Mouse (Mus musculus) ovary, adult 18-20 months (tissue): ENCODE results near the gene Myl4.
"Not testable (repeated sequence)": the region's sequence is repeated elsewhere in the genome, so short reads cannot be mapped to it uniquely, and the experiment has no call there.

ENCODE experiments used
- DNase-seq: peaks from one replicate; pipeline ENCODE4 v3.0.0; 2022; ENCODE audit warnings: low spot score, mixed read lengths

Myl4 gene

DNA sequence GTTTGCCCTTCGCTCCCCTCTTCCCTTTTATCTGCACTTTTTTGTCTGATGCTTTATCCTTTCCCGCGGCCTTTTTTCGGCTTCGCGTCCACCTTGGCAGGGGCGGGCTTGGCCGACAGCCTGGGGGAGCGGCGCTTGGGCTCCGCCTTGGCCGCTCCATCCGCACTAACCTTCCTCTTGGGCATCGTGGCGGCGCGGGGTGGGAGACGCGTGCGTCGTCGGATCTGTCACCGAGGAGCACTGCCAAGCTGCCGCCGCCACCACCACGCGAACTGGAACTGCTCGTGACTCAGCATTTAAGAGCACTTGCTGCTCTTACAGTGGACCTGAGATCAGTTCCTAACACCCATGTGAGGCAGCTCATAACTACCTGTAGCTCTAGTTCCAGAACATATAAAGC lies 20.9 kb downstream of the Myl4 start:
- not testable (repeated sequence) for DNase-seq

- DNase-seq = no peak
These were observed 21.6 kb downstream of the Myl4 start for GRCm38 (mm10) chr11:104572091-104572490.

- no peak for DNase-seq
These were observed 22.1 kb downstream of the Myl4 start for GRCm38 (mm10) chr11:104572566-104572965.

DNA sequence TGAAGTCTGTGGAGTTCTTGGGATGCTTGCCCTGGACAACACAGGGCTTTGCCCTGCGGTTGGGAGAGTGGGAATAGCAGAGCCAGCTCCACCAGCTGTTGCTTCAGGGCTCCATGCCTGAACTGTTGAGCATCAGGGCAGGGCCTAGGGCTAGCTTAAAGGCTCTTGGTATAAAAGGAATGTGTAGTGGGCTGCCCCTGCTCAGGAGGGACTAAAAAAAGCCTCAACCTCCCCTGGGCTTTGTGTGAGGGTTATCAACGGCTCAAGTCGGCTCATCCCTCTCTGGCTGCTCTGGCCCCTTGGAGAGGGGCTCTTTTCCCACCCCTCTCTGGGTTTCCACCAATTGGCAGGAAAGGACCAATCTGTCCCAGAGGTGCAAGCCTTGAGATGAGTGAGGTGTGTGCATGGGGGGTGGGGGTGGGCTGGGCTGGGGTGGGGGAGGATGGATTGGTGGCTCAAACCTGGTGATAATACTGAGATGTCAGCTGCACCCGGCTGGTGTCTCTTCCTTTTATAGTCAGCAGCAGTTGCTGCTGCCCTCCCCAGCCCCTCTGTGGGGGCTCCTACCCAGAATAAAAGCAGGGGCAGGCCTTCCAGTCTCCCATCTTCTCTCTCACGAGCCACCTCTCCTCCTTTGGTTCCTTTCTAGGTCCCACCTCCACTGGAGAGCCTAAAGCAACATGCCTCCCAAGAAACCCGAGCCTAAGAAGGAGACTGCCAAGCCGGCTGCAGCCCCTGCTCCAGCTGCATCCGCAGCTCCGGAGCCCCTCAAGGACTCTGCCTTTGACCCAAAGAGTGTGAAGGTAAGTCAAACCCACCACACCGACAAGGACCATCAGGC lies 26.5 kb downstream of the Myl4 start:
- DNase-seq = no peak

DNA sequence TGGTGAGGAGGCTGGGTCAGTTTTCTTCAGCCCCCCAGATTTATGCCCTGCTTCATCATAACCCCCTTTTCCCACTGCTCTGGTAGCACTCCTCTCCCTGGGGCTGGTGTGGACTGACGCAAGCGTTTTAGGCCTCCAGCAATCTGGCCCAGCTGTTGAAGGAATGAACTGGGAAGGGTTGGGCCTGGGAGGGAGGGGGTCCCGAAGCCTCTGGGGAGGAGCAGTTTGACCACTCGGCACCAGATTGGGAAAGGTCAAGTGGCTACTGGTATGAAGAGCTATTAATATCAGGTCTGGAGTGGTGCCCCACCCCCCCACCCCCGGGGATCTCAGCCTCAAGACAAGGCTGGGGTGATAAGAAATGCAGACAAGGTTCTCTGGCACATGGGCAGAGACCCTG lies 27.6 kb downstream of the Myl4 start:
- DNase-seq = no peak

GRCm38 (mm10) chr11:104579084-104579483 lies 28.6 kb downstream of the Myl4 start:
- no peak for DNase-seq

DNA sequence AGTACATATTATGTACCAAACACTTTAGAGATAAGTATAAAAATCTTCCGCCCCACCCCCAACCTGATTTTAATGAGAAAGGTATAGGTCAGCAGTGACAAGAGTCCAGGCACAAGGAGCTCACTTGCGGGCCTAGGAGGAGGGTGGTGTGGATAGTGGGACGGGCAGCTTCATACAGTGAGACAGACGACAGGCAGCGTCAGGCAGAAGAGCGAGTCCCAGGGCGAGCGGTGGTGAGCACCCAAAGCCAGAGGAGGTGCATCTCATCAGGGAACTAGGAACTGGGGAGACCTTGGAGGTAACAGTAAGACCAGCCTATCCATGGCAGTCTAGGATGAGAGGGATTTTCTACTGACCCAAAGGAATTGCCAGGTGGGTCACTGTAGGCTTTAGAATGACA lies 29.1 kb downstream of the Myl4 start:
- DNase-seq = no peak

GRCm38 (mm10) chr11:104580091-104580490 lies 29.6 kb downstream of the Myl4 start:
- no peak for DNase-seq

- no peak for DNase-seq
These were observed 30.1 kb downstream of the Myl4 start for GRCm38 (mm10) chr11:104580606-104581005.

DNA sequence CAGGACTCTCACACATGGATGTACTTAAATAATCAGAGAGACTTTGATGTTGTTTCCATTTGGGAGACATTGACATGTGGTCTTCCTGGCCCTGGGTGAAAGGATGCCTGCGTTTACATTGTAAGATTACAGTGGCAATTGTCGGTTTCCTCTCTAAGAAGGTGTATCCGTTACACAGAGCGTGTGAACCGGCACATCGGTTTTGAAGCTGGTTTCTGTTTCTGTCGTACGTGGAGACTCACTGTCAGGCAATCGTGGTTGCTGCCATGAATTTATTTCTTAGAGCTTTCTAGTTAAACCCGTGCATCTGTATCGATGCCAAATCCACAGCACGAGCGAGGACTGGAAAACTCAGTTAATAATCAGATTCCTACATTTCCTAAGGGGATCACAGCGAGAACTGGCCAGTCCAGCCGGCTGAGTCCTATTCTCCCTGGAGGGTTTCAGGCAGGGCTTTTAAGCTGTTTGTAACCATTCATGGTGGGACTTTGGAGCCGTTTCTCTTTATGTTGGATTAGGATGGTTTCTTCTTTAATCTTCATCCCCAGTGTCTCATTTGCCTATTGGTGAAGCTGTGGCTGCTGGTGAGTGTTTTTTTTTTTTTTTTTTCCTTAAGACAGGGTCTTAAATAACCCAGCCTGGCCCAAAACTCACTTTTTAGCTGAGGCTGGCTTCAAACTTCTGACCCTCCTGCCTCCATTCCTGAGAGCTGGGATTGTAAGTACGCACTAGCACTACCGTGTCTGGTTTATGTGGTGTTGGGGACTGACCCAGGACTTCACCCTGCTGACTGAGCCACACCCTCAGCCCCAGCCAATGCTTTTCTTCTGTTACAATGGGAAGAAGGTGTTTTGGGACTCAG lies 31.2 kb downstream of the Myl4 start:
- DNase-seq = no peak

- DNase-seq = no peak
These were observed 31.8 kb downstream of the Myl4 start for GRCm38 (mm10) chr11:104582308-104582606.

GRCm38 (mm10) chr11:104582630-104583364 lies 32.3 kb downstream of the Myl4 start:
- DNase-seq = no peak

DNA sequence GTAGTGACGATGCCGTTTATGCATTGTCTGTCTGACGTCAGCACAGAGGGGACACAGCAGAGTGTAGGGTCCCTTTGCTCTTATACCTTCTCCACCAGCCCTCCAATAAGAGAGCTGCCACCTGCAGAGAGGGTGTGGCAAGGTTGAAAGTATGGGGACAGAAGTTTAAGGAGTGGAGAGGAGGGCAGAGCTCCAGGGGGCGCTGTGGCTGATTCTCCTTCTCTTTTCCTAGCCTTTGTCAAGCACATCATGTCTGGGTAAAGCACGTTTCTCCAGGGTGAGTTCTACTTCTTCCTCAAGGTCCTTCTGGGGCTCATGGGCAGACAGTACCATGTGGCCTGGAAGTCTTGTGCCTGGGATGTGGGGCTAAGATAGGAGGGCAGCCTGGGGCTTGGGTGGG lies 35.0 kb downstream of the Myl4 start:
- no peak for DNase-seq

DNA sequence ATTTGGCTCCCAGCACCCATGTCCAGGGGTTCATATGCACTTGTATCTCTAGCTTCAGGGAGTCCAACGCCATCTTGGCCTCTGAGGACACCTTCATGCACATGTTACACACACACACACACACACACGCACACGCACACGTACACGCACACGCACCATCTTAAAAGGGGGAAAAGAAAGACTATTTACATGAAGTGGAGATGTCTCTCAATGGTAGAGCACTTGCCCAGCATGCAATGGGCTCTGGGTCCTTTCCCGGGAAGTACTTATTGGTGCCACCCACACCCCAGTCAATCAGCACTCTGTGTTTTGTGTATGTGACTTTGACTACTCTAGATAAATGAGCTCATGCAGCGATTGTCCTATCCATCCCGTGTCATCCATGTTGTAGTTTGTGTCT lies 37.4 kb downstream of the Myl4 start:
- DNase-seq = no peak

- DNase-seq = no peak
These were observed 38.0 kb downstream of the Myl4 start for GRCm38 (mm10) chr11:104588513-104588912.

- DNase-seq = no peak
These were observed 39.1 kb downstream of the Myl4 start for GRCm38 (mm10) chr11:104589570-104589969.

DNA sequence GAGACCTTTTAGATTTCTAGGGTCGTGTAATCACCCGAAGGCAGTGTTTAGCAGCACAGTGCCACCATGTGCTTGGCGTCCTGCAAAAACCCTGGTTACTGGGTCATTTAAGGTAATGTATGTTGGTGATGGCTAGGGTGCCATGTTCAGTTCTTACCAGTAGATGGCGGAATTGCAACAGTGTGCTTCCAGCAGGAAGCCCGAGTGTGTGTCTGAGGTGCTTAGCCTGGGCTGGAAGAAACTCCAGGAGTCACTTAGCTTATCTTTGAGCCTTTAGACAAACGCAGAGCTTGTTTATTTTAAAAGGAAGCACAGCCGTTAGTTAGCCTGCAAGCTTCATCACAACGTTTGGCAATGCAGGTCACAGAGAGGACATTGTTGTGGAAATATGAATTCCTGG lies 39.7 kb downstream of the Myl4 start:
- DNase-seq = peak; percentile 72

DNA sequence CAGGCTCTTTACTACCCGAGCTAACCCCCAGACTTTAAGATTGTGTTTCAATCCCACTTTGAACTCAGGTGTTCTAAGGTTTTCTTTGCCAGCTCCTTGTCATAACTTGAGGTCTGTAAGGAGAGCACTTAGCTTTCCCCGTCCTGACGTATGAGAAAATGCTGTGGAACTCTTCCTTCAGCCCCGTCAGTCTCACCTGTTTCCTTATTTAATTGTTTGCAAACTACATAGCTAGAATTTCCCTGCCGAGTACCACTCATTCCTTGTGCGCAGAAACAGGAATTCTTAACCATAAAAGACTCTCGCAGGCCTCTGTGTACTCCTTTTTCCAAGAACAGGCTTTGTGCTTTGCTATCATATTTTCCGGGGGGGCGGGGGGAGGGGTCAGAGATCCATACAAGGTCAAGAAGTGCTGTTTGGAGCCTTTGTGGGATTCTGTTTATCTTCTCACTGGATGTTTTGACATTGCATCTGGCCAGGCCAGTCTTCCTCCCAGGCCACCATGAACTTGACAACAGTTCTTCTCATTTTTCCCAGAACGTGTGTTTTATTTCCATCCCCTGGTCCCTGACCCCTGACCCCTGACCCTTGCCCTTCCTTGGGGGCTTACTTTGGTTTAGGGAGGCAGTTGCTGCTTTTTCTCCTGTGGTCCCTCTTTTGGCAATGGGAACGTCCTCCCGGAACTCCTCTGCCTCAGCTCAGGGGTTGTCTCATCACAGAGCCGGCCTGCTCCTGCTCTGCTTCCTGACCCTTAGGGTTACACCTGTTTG lies 41.8 kb downstream of the Myl4 start:
- DNase-seq = peak; percentile 66

DNA sequence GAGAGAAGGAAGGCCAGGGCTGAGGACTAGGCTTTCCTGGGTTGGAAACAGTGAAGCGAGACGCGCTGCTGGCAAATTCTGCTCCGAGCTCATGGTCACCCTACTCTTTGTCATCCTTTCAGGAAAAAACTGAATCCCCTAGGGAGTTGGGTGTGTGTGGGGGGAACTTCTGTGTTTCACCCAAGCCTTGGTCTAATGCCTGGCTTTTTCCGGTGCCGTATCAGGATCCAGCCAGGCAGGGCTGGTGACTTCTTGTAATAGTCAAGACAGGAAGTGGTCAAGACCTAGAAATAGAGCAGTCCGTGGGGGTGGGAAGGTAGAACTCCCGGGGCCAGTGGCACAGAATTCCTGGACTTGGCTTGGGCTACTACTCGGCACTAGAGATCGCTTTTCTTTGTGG lies 45.9 kb downstream of the Myl4 start:
- no peak for DNase-seq

GRCm38 (mm10) chr11:104599265-104599945 lies 48.9 kb downstream of the Myl4 start:
- no peak for DNase-seq

- DNase-seq = no peak
These were observed 50.2 kb downstream of the Myl4 start for GRCm38 (mm10) chr11:104600675-104601074.
